Mouse (Mus musculus) effector memory CD4-positive, alpha-beta T cell, adult 7 months (primary cell): ENCODE results near the gene Sult1b1. TPM values are rescaled to one million over a fixed set of nuclear protein-coding genes. Genes with fewer than 3 reads are reported as not detected.

Source experiments
- polyA plus RNA-seq: library from polyadenylated mRNA; unstranded; fragments of 100-300 nt; shearing (Covaris generic); gene quantifications from one replicate; pipeline ENCODE4 v1.2.1, GENCODE M21; 2017

The Sult1b1 gene
- polyA plus RNA-seq, result not detected

GRCm38 (mm10) chr5:87538111-87538510, at the start of gene Sult1b1:
Gene Sult1b1, minus strand, starts transcription at chr5:87538195.

GRCm38 (mm10) chr5:87568845-87569244, 30.9 kb upstream of the Sult1b1 start, which contains the start of gene Sult1d1:
Gene Sult1d1, minus strand, starts transcription at chr5:87569027.

GRCm38 (mm10) chr5:87490771-87491170, 47.2 kb downstream of the Sult1b1 start, which contains the start of gene Ugt2a1:
Gene Ugt2a1, minus strand, starts transcription at chr5:87490871.

GRCm38 (mm10) chr5:87486706-87487105, 51.3 kb downstream of the Sult1b1 start, which contains the start of gene Gm43638:
Gene Gm43638, minus strand, starts transcription at chr5:87486806.

GRCm38 (mm10) chr5:87482160-87482559, 55.8 kb downstream of the Sult1b1 start, which contains the start of gene Ugt2a2:
Gene Ugt2a2, minus strand, starts transcription at chr5:87482260.

Other genes starting within 250 kb of the Sult1b1 start
- not detected for gene Ugt2a3, start 201.0 kb downstream of the Sult1b1 start, polyA plus RNA-seq
- gene Ugt2b38, start 114.0 kb downstream of the Sult1b1 start, polyA plus RNA-seq, result 0.24 TPM
- gene Ugt2a2, start 55.9 kb downstream of the Sult1b1 start, polyA plus RNA-seq, result not detected
- gene Gm43638, start 51.4 kb downstream of the Sult1b1 start, polyA plus RNA-seq, result not detected
- gene Ugt2a1, start 47.3 kb downstream of the Sult1b1 start, polyA plus RNA-seq, result not detected
- not detected for gene Sult1d1, start 30.8 kb upstream of the Sult1b1 start, polyA plus RNA-seq
- gene Sult1e1, start 53.4 kb upstream of the Sult1b1 start, polyA plus RNA-seq, result not detected
- gene Csn1s1, start 128.0 kb upstream of the Sult1b1 start, polyA plus RNA-seq, result 0.68 TPM
- gene Csn2, start 161.4 kb upstream of the Sult1b1 start, polyA plus RNA-seq, result not detected
- gene Csn1s2a, start 236.4 kb upstream of the Sult1b1 start, polyA plus RNA-seq, result not detected